Mouse (Mus musculus) midbrain, embryonic 16.5 days (tissue): ENCODE results near the gene Vps41. TPM values are rescaled to one million over a fixed set of nuclear protein-coding genes. Genes with fewer than 3 reads are reported as not detected.
A peak's percentile ranks its signal among the peaks of the same experiment; 100 is the strongest.

ENCODE experiments used
- ATAC-seq: fragments of 200-750 bp; cut with Nextera tagmentation; 2 replicates; pipeline ENCODE4 v1.8.0; 2017; ENCODE audit warnings: moderate TSS enrichment
- H3K27ac ChIP-seq: fragments of 300-500 bp; sonication (generic); 2 replicates; pipeline ENCODE4 v1.5.1; 2014; ENCODE audit warnings: mild to moderate bottlenecking, low read length, mixed read lengths
- H3K27me3 ChIP-seq: fragments of 300-500 bp; sonication (generic); 2 replicates; pipeline ENCODE4 v1.6.1; 2014; ENCODE audit warnings: low read depth, low read length, mixed read lengths; ENCODE audit not compliant: control insufficient read depth, insufficient read depth
- H3K36me3 ChIP-seq: fragments of 300-500 bp; sonication (generic); 2 replicates; pipeline ENCODE4 v1.6.1; 2014; ENCODE audit warnings: mild to moderate bottlenecking, low read length, moderate library complexity, mixed read lengths; ENCODE audit not compliant: control insufficient read depth, insufficient read depth
- H3K4me1 ChIP-seq: fragments of 300-500 bp; sonication (generic); 2 replicates; pipeline ENCODE4 v1.6.1; 2014; ENCODE audit warnings: mild to moderate bottlenecking, low read length, mixed read lengths; ENCODE audit not compliant: control insufficient read depth, insufficient read depth
- H3K4me2 ChIP-seq: fragments of 300-500 bp; sonication (generic); 2 replicates; pipeline ENCODE4 v1.6.1; 2014; ENCODE audit warnings: mild to moderate bottlenecking, low read length, mixed read lengths
- H3K4me3 ChIP-seq: fragments of 300-500 bp; sonication (generic); 2 replicates; pipeline ENCODE4 v1.5.1; 2014; ENCODE audit warnings: low read depth, mild to moderate bottlenecking, low read length, moderate library complexity, mixed read lengths
- H3K9ac ChIP-seq: fragments of 300-500 bp; sonication (generic); 2 replicates; pipeline ENCODE4 v1.6.1; 2014; ENCODE audit warnings: low read depth, low read length, mixed read lengths
- H3K9me3 ChIP-seq: fragments of 300-500 bp; sonication (generic); replicated peaks from 2 replicates; pipeline ENCODE4 v1.6.1; 2014; ENCODE audit warnings: mild to moderate bottlenecking, low read length, mixed read lengths; ENCODE audit not compliant: control insufficient read depth, poor library complexity, severe bottlenecking
- WGBS: fragments of 180-500 bp; shearing (Covaris S2); extraction: QIAGEN DNeasy Blood & Tissue Kit; methylation state at CpG from one replicate; pipeline ENCODE4 v1.1.7; 2014; 5-methylcytosine and 5-hydroxymethylcytosine counted together
- polyA plus RNA-seq: library from polyadenylated mRNA; unstranded; fragments of >200 nt; fragmentation: Nextera tagmentation; extraction: Ambion mirVana; gene quantifications from 2 replicates; pipeline ENCODE4 v1.2.1, GENCODE M21; 2015

Vps41 gene
- 130 and 133 TPM in 2 replicates for polyA plus RNA-seq

GRCm38 (mm10) chr13:18717185-18717584, at the start of gene Vps41:
Vps41 (plus strand) TSS chr13:18717286.
- peaks cover 9% of the 10 kb centered on the region for H3K4me1 ChIP-seq
- under 1% methylated on average over 21 of the region's 21 CpGs for WGBS
- H3K36me3 ChIP-seq = no peaks in the 10 kb centered on the region
- peak; percentile 100 for ATAC-seq
- H3K27ac ChIP-seq = peak within 1 kb of the TSS; percentile 55
- H3K4me3 ChIP-seq = peak within 1 kb of the TSS; percentile 58
- peak within 1 kb of the TSS; percentile 61 for H3K4me2 ChIP-seq
- H3K9me3 ChIP-seq = no peaks in the 10 kb centered on the region
- peak within 1 kb of the TSS; percentile 72 for H3K9ac ChIP-seq
- no peaks in the 10 kb centered on the region for H3K27me3 ChIP-seq

- no peak overlapping the region for H3K27ac ChIP-seq
- H3K4me3 ChIP-seq = no peak overlapping the region
- H3K9me3 ChIP-seq = no peaks in the 10 kb centered on the region
- H3K36me3 ChIP-seq = no peaks in the 10 kb centered on the region
- peak overlapping the region; percentile 36; the same call in 1 of the 2 replicates for H3K4me2 ChIP-seq
- no peaks in the 10 kb centered on the region for H3K27me3 ChIP-seq
- peak; percentile 94 for ATAC-seq
- 0 out of 2 replicates have a peak overlapping the region, but pooled peaks have one; percentile 28 for H3K9ac ChIP-seq
- 33% methylated on average over 7 of the region's 7 CpGs for WGBS
- no peaks in the 10 kb centered on the region for H3K4me1 ChIP-seq
These were observed 18.5 kb upstream of the Vps41 start for GRCm38 (mm10) chr13:18698518-18699065.

- Histone ChIP-seq H3K9ac (no peak overlapping the region), H3K27ac (no peak overlapping the region), H3K4me1 (no peaks in the 10 kb centered on the region), H3K4me3 (no peak overlapping the region), H3K9me3 (no peaks in the 10 kb centered on the region), H3K27me3 (no peaks in the 10 kb centered on the region), H3K4me2 (no peak overlapping the region), H3K36me3 (no peaks in the 10 kb centered on the region)
- WGBS = 91% methylated on average over 1 of the region's 1 CpGs
- no peak for ATAC-seq
These were observed 5.4 kb upstream of the Vps41 start for GRCm38 (mm10) chr13:18711685-18712084.

GRCm38 (mm10) chr13:18716707-18717106, 379 bp upstream of the Vps41 start:
- ATAC-seq = peak; percentile 59
- Histone ChIP-seq H3K4me3 (peak overlapping the region; percentile 58), H3K9me3 (no peaks in the 10 kb centered on the region), H3K27me3 (no peaks in the 10 kb centered on the region), H3K9ac (no peak overlapping the region), H3K36me3 (no peaks in the 10 kb centered on the region), H3K4me2 (peak overlapping the region; percentile 43), H3K4me1 (peaks cover 9% of the 10 kb centered on the region), H3K27ac (no peak overlapping the region)
- WGBS = 44% methylated on average over 5 of the region's 5 CpGs

GRCm38 (mm10) chr13:18718461-18718860, 1.4 kb downstream of the Vps41 start:
- ATAC-seq = no peak
- Histone ChIP-seq H3K4me1 (peaks cover 9% of the 10 kb centered on the region), H3K27ac (no peak overlapping the region), H3K9ac (no peak overlapping the region), H3K9me3 (no peaks in the 10 kb centered on the region), H3K27me3 (no peaks in the 10 kb centered on the region), H3K4me2 (no peak overlapping the region), H3K4me3 (no peak overlapping the region), H3K36me3 (no peaks in the 10 kb centered on the region)
- WGBS = 79% methylated on average over 5 of the region's 5 CpGs

- Histone ChIP-seq H3K27me3 (no peaks in the 10 kb centered on the region), H3K4me2 (no peak overlapping the region), H3K9me3 (no peaks in the 10 kb centered on the region), H3K36me3 (0 out of 2 replicates have a peak, but pooled peaks cover 1% of the 10 kb centered on the region), H3K9ac (no peak overlapping the region), H3K4me3 (no peak overlapping the region), H3K4me1 (no peaks in the 10 kb centered on the region), H3K27ac (no peak overlapping the region)
- ATAC-seq = no peak
- WGBS = 100% methylated on average over 3 of the region's 3 CpGs
These were observed 13.6 kb downstream of the Vps41 start for GRCm38 (mm10) chr13:18730666-18731065.

- no peak overlapping the region for H3K9ac ChIP-seq
- ATAC-seq = no peak
- no peak overlapping the region for H3K4me3 ChIP-seq
- H3K4me1 ChIP-seq = no peaks in the 10 kb centered on the region
- no peaks in the 10 kb centered on the region for H3K27me3 ChIP-seq
- WGBS = 42% methylated on average over 1 of the region's 1 CpGs
- H3K36me3 ChIP-seq = peaks cover 11% of the 10 kb centered on the region
- no peaks in the 10 kb centered on the region for H3K9me3 ChIP-seq
- no peak overlapping the region for H3K27ac ChIP-seq
- no peak overlapping the region for H3K4me2 ChIP-seq
These were observed 19.5 kb downstream of the Vps41 start for GRCm38 (mm10) chr13:18736590-18736989.

- no peaks in the 10 kb centered on the region for H3K4me1 ChIP-seq
- H3K36me3 ChIP-seq = peaks cover 14% of the 10 kb centered on the region
- H3K4me2 ChIP-seq = peak overlapping the region; percentile 39
- peak; percentile 97 for ATAC-seq
- peak overlapping the region; percentile 16; the same call in 1 of the 2 replicates for H3K4me3 ChIP-seq
- 39% methylated on average over 16 of the region's 16 CpGs for WGBS
- no peaks in the 10 kb centered on the region for H3K9me3 ChIP-seq
- H3K9ac ChIP-seq = no peak overlapping the region; the same call in 1 of the 2 replicates
- H3K27me3 ChIP-seq = no peaks in the 10 kb centered on the region
- peak overlapping the region; percentile 66 for H3K27ac ChIP-seq
These were observed 26.6 kb downstream of the Vps41 start for GRCm38 (mm10) chr13:18743575-18744265.

- H3K4me2 ChIP-seq = peak overlapping the region; percentile 39
- no peaks in the 10 kb centered on the region for H3K27me3 ChIP-seq
- ATAC-seq = peak; percentile 74
- peak overlapping the region; percentile 16; the same call in 1 of the 2 replicates for H3K4me3 ChIP-seq
- H3K9ac ChIP-seq = no peak overlapping the region; the same call in 1 of the 2 replicates
- no peaks in the 10 kb centered on the region for H3K4me1 ChIP-seq
- no peaks in the 10 kb centered on the region for H3K9me3 ChIP-seq
- 46% methylated on average over 4 of the region's 4 CpGs for WGBS
- peaks cover 13% of the 10 kb centered on the region for H3K36me3 ChIP-seq
- peak overlapping the region; percentile 66 for H3K27ac ChIP-seq
These were observed 27.2 kb downstream of the Vps41 start for GRCm38 (mm10) chr13:18744266-18744652.
